Mouse (Mus musculus) bone marrow macrophage, adult 2 months (primary cell): Measurements from ENCODE around the gene Ttc25. TPM values are rescaled to one million over a fixed set of nuclear protein-coding genes. Genes with fewer than 3 reads are reported as not detected.

Source experiments
- H3K27ac ChIP-seq: 2 replicates; pipeline ENCODE4 v1.5.1; 2012; ENCODE audit warnings: low read depth, low read length; ENCODE audit not compliant: insufficient read depth
- H3K4me1 ChIP-seq: 2 replicates; pipeline ENCODE4 v1.6.1; 2012; ENCODE audit warnings: low read length; ENCODE audit not compliant: control insufficient read depth, insufficient read depth
- H3K4me3 ChIP-seq: 2 replicates; pipeline ENCODE4 v1.5.1; 2012; ENCODE audit warnings: mild to moderate bottlenecking, low read length, moderate library complexity; ENCODE audit not compliant: insufficient read depth
- CTCF ChIP-seq: IDR thresholded peaks from 2 replicates; pipeline ENCODE4 v1.5.1; 2012; ENCODE audit warnings: low read depth, mild to moderate bottlenecking, low read length, moderate library complexity
- POLR2A ChIP-seq: IDR thresholded peaks from 2 replicates; pipeline ENCODE4 v1.6.1; 2012; ENCODE audit warnings: mild to moderate bottlenecking, low read depth, low read length, borderline replicate concordance
- polyA plus RNA-seq: library from polyadenylated mRNA; stranded (reverse); fragments of >200 nt; gene quantifications from 2 replicates; pipeline ENCODE4 v1.2.4, GENCODE M21; 2012; ENCODE audit not compliant: missing spikeins, insufficient read depth, insufficient read length

Gene Ttc25
- polyA plus RNA-seq, 1 experiment, result 0.34 TPM

DNA sequence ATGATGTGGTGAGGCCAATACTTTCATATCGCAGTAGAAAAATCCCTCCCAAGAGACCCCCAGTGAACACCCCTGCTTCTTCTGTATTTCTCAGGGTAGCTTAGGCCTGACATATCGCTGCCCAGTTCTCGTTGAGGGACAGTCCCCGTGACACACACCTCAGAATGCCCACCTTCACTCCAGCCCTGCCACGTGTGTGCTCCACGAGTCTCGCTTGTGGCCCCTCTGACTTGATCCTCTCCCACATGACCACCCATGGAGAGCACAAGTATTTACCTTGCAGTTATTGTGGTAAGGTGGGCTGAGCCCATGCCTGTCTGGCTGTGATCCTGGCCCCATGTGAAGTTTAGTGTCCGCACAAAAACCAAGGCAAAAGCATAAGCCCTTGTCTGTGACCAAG is 23.3 kb downstream of the Ttc25 start:
- TF ChIP-seq POLR2A (no peak), CTCF (no peak)
- Histone ChIP-seq H3K27ac (no peak overlapping the region), H3K4me1 (peaks cover 6% of the 10 kb centered on the region), H3K4me3 (no peak overlapping the region)

GRCm38 (mm10) chr11:100569789-100570188 is 24.4 kb downstream of the Ttc25 start:
- Histone ChIP-seq H3K4me3 (no peak overlapping the region), H3K27ac (no peak overlapping the region), H3K4me1 (peaks cover 6% of the 10 kb centered on the region)
- no peak for TF ChIP-seq POLR2A
- TF ChIP-seq CTCF, result no peak

DNA sequence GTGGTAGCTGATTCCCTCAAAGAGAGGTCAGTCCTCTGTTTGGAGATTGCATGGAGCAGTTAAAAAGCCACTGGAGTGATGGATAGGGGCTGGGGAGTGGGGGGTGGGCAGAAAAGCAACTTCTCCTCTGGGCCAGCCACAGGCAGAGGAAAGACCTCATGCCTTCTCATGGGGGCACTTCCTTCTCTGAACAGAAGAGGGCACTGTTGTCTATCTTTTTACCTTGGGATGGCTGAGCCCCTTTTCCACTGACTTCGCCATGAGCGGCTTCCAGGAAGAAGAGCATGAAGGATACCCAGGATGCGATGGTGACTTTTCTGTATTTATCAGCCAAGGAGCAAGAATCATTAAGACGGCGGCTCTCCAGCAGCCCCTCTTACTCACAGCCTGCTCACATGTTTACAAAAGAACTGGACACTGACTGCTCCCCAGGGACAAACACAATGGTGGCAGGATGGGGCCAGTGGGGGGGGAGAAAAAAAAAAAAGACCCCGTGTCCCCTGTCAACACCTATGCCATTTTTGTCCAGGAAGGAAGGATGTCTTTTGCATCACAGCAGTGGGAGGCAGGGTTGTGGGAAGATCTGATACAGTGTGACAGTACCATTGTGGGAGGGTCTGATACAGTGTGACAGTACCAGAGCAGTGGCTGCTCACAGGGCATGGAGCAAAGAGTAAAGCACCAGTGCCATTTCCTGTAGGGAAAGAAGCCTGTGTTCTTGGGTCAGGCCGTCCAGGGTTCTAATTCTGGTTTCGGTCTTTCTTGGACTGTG is 25.2 kb downstream of the Ttc25 start:
- Histone ChIP-seq H3K27ac (no peak overlapping the region), H3K4me3 (peak overlapping the region; percentile 13)
- peak; percentile 52 for TF ChIP-seq CTCF
- TF ChIP-seq POLR2A, result no peak

GRCm38 (mm10) chr11:100571202-100571567 is 25.8 kb downstream of the Ttc25 start:
- Histone ChIP-seq H3K27ac (no peak overlapping the region), H3K4me3 (peak overlapping the region; percentile 13; the same call in 1 of the 2 replicates), H3K4me1 (peaks cover 6% of the 10 kb centered on the region)
- no peak for TF ChIP-seq CTCF
- no peak for TF ChIP-seq POLR2A

More for the DNA sequence above, 25.2 kb downstream of the Ttc25 start:
- peaks cover 6% of the 10 kb centered on the region for H3K4me1 ChIP-seq

- TF ChIP-seq POLR2A, result no peak
- no peak for TF ChIP-seq CTCF
- Histone ChIP-seq H3K4me3 (peak overlapping the region; percentile 90), H3K4me1 (peaks cover 6% of the 10 kb centered on the region), H3K27ac (no peak overlapping the region)
Measured at GRCm38 (mm10) chr11:100574188-100574587, 28.8 kb downstream of the Ttc25 start.

DNA sequence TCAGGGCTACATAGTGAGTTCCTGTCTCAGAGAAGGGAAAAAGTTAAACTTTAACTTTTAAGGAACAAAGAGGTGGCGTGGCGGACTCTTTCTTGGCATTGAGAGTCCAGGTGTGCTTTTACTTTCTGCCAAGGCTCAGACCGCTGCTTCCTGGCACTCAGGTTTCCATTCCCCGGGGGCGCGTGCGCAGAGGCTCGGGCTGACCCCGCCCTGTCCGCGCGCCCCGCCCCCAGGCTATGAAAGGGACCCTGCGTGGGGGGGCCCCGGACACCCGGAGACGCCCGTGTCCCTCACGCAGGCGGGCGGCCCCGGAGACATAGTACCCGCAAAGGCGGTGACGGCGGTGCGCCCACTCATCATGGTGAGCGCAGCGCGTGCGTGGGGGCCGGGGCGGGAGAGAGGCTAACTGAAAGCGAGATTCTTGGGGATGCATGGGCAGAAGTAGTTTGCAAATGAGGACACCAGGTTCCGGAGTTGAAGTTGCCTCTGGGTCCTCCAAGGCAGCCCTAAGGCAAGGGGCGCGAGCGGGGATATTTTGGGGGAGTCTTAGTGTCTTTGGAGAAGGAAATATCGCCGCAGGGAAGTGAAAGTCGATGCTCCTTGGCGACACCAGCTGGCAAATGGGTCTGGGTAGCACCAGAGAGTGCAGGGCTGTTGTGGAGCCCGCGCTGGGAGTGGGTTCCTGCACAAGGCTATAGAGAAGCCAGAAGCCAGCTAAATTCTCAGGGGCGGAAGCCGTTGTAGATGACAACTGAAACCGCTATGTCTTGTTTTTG is 29.5 kb downstream of the Ttc25 start, which contains the start of gene Cnp:
Cnp (plus strand) TSS at position 197 of the 776 bp plus-strand sequence.
- Histone ChIP-seq H3K27ac (peak within 1 kb of the TSS; percentile 72), H3K4me1 (peaks cover 6% of the 10 kb centered on the region), H3K4me3 (peak within 1 kb of the TSS; percentile 90)
- TF ChIP-seq POLR2A (no peak), CTCF (no peak)

- Histone ChIP-seq H3K4me3 (peak overlapping the region; percentile 90), H3K4me1 (peaks cover 6% of the 10 kb centered on the region), H3K27ac (0 out of 2 replicates have a peak overlapping the region, but pooled peaks have one; percentile 72)
- TF ChIP-seq CTCF, result no peak
- no peak for TF ChIP-seq POLR2A
Measured at GRCm38 (mm10) chr11:100575484-100575855, 30.1 kb downstream of the Ttc25 start.

- Histone ChIP-seq H3K27ac (no peak overlapping the region), H3K4me3 (no peak overlapping the region), H3K4me1 (peaks cover 2% of the 10 kb centered on the region)
- no peak for TF ChIP-seq POLR2A
- TF ChIP-seq CTCF, result no peak
Measured at GRCm38 (mm10) chr11:100576256-100576655, 30.8 kb downstream of the Ttc25 start.

DNA sequence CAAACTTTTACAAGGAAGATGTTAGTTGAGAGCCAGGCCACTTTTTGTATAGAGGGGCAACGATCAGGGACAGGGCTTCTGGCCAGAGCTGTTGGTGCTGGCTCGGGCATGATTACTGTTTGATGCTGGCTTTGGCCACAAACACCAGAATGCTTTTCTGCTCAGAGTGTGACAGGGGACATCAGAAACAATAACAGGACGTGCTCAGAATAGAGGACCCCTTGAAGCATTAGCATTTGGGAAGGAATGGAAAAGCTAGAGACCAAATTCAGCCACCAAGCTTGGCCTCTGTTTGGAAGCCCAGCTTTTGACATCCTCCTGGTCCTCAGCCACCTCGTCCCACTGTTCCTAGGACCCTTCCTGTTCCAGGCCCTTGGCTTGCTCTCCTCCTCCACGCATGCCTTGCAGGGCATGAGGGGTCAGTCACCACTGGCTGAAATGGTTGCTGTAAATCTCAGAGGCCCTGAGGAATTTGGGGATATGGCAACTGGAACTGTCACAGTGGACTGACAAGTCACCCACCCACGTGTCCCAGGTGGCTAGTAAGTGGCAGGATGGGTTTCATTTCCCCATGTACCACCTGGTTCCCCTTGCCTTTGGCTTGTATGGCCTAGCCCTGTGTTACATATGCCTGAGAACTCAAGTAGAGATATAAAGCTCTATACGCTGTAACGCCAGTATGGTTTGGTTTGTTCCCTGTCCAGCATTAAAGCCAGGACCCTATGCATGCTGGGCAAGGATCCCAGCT is 32.6 kb downstream of the Ttc25 start:
- Histone ChIP-seq H3K27ac (no peak overlapping the region), H3K4me3 (no peak overlapping the region), H3K4me1 (peaks cover under 1% of the 10 kb centered on the region)
- no peak for TF ChIP-seq POLR2A
- no peak for TF ChIP-seq CTCF
